Mouse (Mus musculus) lung, embryonic 14.5 days (tissue): ENCODE data around the gene Capn15. TPM values are rescaled to one million over a fixed set of nuclear protein-coding genes. Genes with fewer than 3 reads are reported as not detected.

Experiments used
- ATAC-seq: fragments of 200-750 bp; cut with Nextera tagmentation; 2 replicates; pipeline ENCODE4 v1.8.0; 2017; ENCODE audit warnings: mild to moderate bottlenecking, moderate TSS enrichment, moderate library complexity; ENCODE audit not compliant: insufficient read depth
- DNase-seq: peaks from one replicate; pipeline ENCODE4 v3.0.0-alpha.2; 2015
- H3K27ac ChIP-seq: fragments of 300-500 bp; sonication (generic); 2 replicates; pipeline ENCODE4 v1.5.1; 2014; ENCODE audit warnings: low read depth, mild to moderate bottlenecking, moderate library complexity
- H3K27me3 ChIP-seq: fragments of 300-500 bp; sonication (generic); 2 replicates; pipeline ENCODE4 v1.6.1; 2014; ENCODE audit warnings: low read length, control low read depth; ENCODE audit not compliant: insufficient read depth
- H3K36me3 ChIP-seq: fragments of 300-500 bp; sonication (generic); 2 replicates; pipeline ENCODE4 v1.6.1; 2014; ENCODE audit warnings: control low read depth; ENCODE audit not compliant: insufficient read depth
- H3K4me1 ChIP-seq: fragments of 300-500 bp; sonication (generic); 2 replicates; pipeline ENCODE4 v1.6.1; 2014; ENCODE audit warnings: antibody characterized with exemption, control low read depth; ENCODE audit not compliant: insufficient read depth
- H3K4me2 ChIP-seq: fragments of 300-500 bp; sonication (generic); 2 replicates; pipeline ENCODE4 v1.6.1; 2014; ENCODE audit warnings: mild to moderate bottlenecking
- H3K4me3 ChIP-seq: fragments of 300-500 bp; sonication (generic); 2 replicates; pipeline ENCODE4 v1.5.1; 2014; ENCODE audit warnings: low read depth, low read length
- H3K9ac ChIP-seq: fragments of 300-500 bp; sonication (generic); 2 replicates; pipeline ENCODE4 v1.6.1; 2014
- H3K9me3 ChIP-seq: fragments of 300-500 bp; sonication (generic); 2 replicates; pipeline ENCODE4 v1.6.1; 2016; ENCODE audit warnings: low read depth, low read length, control low read depth
- CTCF ChIP-seq: IDR thresholded peaks from 2 replicates; pipeline ENCODE4 v1.5.1; 2016; ENCODE audit warnings: antibody characterized with exemption, low read depth
- WGBS: fragments of 180-500 bp; shearing (Covaris S2); extraction: QIAGEN DNeasy Blood & Tissue Kit; methylation state at CpG from one replicate; pipeline ENCODE4 v1.1.7; 2014; 5-methylcytosine and 5-hydroxymethylcytosine counted together
- polyA plus RNA-seq: library from polyadenylated mRNA; unstranded; fragments of >200 nt; fragmentation: Nextera tagmentation; extraction: Ambion mirVana; gene quantifications from 2 replicates; pipeline ENCODE4 v1.2.1, GENCODE M21; 2014

The Capn15 gene
- polyA plus RNA-seq, 1 experiment from 2014 or later: 30.5 TPM

DNA sequence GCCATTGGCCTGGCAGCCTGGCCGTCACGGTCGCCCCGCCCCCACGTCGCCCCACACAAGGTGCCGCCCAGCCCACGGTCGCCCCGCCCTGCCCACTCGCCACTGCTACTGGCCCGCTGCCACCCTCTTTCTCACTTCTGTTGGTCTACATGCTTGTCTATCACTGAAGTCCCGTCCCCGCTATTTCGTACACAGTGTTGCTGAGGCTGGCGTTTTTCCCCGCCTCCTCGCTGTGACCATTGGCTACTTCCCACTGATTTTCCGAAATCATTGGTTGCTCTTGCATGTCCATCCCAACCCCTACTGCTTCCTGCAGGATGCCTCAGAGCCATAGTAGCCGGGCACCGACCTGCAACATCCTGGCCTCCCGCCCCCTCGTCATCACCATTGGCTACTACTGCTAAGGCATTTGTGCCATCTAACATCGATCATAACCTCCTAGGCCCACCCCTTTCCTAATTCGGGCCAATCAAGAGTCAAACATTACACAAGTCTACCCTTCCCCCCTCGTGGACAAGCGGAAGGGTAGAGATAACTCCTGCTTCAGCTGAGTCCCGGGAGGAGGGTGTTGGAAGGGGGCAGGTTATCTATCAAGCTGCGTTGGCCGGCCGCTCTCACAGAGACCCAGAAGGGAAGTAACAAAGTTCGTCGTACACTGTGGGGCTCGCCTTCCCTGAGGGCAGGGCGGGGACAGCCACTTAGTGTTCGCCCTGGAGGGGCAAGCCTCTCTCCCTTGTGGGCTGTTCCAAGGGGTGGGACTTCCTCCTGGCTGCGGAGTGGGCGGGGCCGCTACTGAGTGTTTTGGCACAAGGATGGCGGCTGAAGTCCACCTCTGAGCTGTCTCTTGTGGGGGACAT lies 65.6 kb downstream of the Capn15 start:
- H3K27ac ChIP-seq: peak overlapping the region; percentile 75
- ATAC-seq (peak; percentile 99), DNase-seq (peak; percentile 100)
- peak; percentile 1; the same call in 1 of the 2 replicates for TF ChIP-seq CTCF
- peak overlapping the region; percentile 97 for H3K4me3 ChIP-seq
- under 1% methylated on average over 35 of the region's 40 CpGs for WGBS
- no peaks in the 10 kb centered on the region for H3K9me3 ChIP-seq
- H3K27me3 ChIP-seq: no peaks in the 10 kb centered on the region
- H3K36me3 ChIP-seq: 0 out of 2 replicates have a peak, but pooled peaks cover 4% of the 10 kb centered on the region
- H3K4me1 ChIP-seq: peaks cover 10% of the 10 kb centered on the region; the same call in 1 of the 2 replicates
- peak overlapping the region; percentile 77 for H3K9ac ChIP-seq
- H3K4me2 ChIP-seq: peak overlapping the region; percentile 59

DNA sequence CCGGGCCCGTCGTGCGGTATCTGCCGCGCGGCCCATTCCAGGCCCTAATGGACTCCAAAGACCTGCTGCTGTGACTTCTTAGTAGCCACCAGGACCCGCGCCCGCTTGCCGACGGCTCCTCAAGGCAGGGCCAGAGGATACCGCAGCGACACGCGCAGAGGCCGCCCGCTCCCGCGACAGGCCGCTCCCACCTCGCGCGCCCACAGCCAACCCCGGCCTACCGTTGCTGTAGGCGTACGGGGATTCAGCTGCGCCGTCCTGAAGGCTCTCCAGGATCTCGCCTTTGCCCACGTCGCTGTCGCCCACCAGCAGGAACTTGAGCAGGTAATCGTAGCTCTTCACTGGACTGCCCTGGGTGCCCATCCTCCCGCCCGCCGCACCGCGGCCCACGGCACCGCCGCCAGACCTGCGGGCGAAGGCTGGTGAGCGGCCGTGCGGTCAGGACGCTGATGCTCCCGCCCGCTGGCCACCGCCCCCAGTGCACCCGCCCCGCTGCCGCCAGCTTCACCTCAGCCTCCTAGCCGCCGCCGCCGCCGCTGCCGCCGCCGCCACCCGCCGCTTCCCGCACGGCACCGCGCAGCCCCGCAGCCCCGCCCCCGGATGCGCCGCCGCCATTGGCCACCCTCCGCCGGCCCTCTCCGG lies 66.3 kb downstream of the Capn15 start, which contains the start of gene Rab40c:
Gene Rab40c (minus strand): TSS at position 584 of the 642 bp plus-strand sequence.
- 0 out of 2 replicates have a peak, but pooled peaks cover 4% of the 10 kb centered on the region for H3K36me3 ChIP-seq
- H3K9me3 ChIP-seq: no peaks in the 10 kb centered on the region
- under 1% methylated on average over 57 of the region's 78 CpGs for WGBS
- peak within 1 kb of the TSS; percentile 77 for H3K9ac ChIP-seq
- ATAC-seq (peak; percentile 1), DNase-seq (peak; percentile 49)
- TF ChIP-seq CTCF: no peak
- H3K4me2 ChIP-seq: peak within 1 kb of the TSS; percentile 92
- H3K27ac ChIP-seq: peak within 1 kb of the TSS; percentile 75
- H3K27me3 ChIP-seq: no peaks in the 10 kb centered on the region
- peaks cover 10% of the 10 kb centered on the region; the same call in 1 of the 2 replicates for H3K4me1 ChIP-seq
- peak within 1 kb of the TSS; percentile 97 for H3K4me3 ChIP-seq

DNA sequence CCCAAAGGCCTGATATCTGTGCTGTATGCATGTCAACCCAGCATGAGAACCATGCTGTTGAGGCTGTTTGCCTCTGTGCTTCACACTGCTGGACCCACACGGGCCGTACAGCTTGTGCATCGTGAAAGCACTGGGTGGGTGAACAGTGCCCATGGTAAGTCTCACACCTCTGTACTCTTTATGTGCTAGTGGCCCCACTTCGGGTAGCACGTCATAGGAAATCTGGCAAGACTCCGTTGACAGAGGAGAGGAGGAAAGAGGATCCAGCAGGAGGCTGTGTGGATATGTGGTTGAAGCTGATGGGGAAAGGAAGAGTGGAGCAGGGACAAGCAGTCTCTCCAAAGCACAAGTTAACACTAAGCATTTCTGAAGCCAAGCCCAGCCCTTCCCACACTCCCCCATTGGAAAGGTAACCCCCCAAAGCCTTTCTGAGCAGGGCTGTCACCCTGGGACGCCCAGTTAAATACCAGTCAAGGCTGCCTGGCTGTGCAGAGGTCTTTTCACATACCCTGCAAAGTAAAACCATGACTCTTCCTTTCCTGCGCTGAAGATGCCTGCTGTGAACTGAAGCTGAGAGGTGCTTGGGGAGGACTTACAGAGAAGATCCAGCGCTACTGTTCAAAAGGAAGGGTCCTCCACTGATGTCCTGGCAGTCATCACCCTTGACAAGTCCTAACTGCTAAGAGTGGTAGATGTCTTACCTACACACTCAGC lies 67.4 kb downstream of the Capn15 start:
- DNase-seq: no peak
- H3K36me3 ChIP-seq: 0 out of 2 replicates have a peak, but pooled peaks cover 4% of the 10 kb centered on the region
- no peak overlapping the region for H3K27ac ChIP-seq
- H3K4me2 ChIP-seq: peak overlapping the region; percentile 92
- WGBS: 79% methylated on average over 9 of the region's 9 CpGs
- H3K9me3 ChIP-seq: no peaks in the 10 kb centered on the region
- no peak for ATAC-seq
- peak overlapping the region; percentile 97 for H3K4me3 ChIP-seq
- no peak for TF ChIP-seq CTCF
- no peaks in the 10 kb centered on the region for H3K27me3 ChIP-seq
- H3K9ac ChIP-seq: peak overlapping the region; percentile 77
- peaks cover 10% of the 10 kb centered on the region; the same call in 1 of the 2 replicates for H3K4me1 ChIP-seq

DNA sequence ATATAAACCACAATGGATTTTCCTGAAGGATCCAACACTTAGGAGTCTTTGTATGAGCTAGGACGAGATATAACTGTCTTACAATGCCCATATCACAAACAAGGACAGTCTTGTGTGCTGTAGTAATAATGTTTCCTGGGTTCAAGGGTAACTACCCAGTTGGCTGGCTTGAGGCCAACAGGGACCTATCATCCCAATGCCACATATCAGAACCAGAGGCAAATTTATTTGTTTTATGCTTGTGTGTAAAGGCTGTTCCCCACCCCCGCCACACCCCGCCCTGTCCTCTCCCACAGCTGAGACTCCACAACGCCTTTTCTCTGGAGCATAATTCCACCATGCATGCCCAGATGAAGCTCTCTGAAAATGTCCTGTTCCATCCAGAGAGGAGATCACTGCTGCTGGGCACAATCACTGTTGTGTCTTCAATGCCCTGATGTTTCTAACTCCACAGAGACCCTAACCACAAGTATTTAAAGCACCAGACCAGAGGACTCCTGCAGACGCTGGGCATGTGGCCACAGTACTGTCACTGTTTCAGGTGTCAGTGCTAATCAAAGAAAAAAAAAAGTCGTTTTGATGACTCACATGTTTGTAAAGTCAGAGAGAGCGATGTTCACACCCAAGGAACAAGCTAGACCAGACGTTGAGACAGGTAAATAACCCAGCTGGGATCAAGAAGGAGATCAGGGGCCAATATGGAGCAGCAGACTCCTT lies 68.5 kb downstream of the Capn15 start:
- Histone ChIP-seq H3K4me2 (no peak overlapping the region; the same call in 1 of the 2 replicates), H3K9ac (no peak overlapping the region), H3K9me3 (no peaks in the 10 kb centered on the region)

DNA sequence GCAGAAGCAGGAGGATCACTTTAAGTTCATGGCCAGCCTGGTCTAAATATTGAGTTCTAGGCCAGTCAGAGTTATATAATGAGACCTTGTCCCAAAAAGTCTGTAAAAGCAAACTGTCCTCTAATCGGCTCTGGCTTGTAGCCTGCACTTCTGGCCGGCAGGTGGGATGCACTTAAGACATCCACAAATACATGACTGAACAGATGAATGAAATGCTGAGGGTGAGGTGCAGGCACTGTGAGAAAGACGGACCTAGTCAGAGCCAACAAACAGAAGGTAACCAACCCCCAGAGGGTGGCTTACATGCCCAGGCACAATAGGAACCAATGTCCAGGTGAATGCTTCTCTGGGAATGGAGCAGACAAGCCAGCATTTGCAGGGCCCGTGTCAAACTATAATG lies 71.3 kb downstream of the Capn15 start:
- ATAC-seq: no peak
- 75% methylated on average over 4 of the region's 4 CpGs for WGBS
- TF ChIP-seq CTCF: no peak
- DNase-seq: no peak
- H3K27ac ChIP-seq: no peak overlapping the region
- H3K4me1 ChIP-seq: peaks cover 10% of the 10 kb centered on the region; the same call in 1 of the 2 replicates
- no peak overlapping the region for H3K9ac ChIP-seq
- 0 out of 2 replicates have a peak, but pooled peaks cover 4% of the 10 kb centered on the region for H3K36me3 ChIP-seq
- H3K27me3 ChIP-seq: no peaks in the 10 kb centered on the region
- no peak overlapping the region for H3K4me2 ChIP-seq
- H3K4me3 ChIP-seq: no peak overlapping the region
- H3K9me3 ChIP-seq: no peaks in the 10 kb centered on the region

More for the DNA sequence above, 68.5 kb downstream of the Capn15 start:
- no peak for DNase-seq
- Histone ChIP-seq H3K36me3 (0 out of 2 replicates have a peak, but pooled peaks cover 4% of the 10 kb centered on the region), H3K4me3 (no peak overlapping the region), H3K27me3 (no peaks in the 10 kb centered on the region), H3K4me1 (peaks cover 10% of the 10 kb centered on the region; the same call in 1 of the 2 replicates), H3K27ac (no peak overlapping the region)
- 76% methylated on average over 8 of the region's 8 CpGs for WGBS
- TF ChIP-seq CTCF: no peak
- no peak for ATAC-seq

DNA sequence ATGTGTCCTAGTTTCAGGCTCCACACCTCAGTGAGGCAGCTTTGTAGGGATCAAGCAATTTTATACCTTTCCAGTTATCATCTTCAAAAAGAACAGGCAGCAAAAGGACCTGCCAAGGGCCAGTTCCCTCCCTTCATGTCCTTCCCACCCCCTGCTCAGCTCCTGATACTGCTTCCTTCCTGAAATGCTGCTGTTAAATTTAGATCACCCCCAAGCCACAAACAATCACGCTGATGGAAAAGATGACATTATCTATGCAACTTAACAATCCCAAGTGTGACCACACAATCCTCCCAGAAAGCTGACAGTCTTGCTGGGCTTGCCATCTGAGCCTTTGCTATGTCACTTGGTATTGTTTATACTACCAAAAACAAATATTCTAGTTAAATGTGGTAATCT lies 71.7 kb downstream of the Capn15 start:
- ATAC-seq (no peak), DNase-seq (peak; percentile 28)
- H3K27me3 ChIP-seq: no peaks in the 10 kb centered on the region
- no peak overlapping the region for H3K27ac ChIP-seq
- H3K4me1 ChIP-seq: peaks cover 10% of the 10 kb centered on the region; the same call in 1 of the 2 replicates
- H3K4me2 ChIP-seq: no peak overlapping the region
- 0 out of 2 replicates have a peak, but pooled peaks cover 4% of the 10 kb centered on the region for H3K36me3 ChIP-seq
- no peaks in the 10 kb centered on the region for H3K9me3 ChIP-seq
- no peak overlapping the region for H3K4me3 ChIP-seq
- WGBS: 53% methylated on average over 1 of the region's 1 CpGs
- H3K9ac ChIP-seq: no peak overlapping the region
- no peak for TF ChIP-seq CTCF
